Mouse (Mus musculus) neural tube, embryonic 11.5 days (tissue): Measurements from ENCODE around the gene Orai3. TPM values are rescaled to one million over a fixed set of nuclear protein-coding genes. Genes with fewer than 3 reads are reported as not detected.
A peak's percentile ranks its signal among the peaks of the same experiment; 100 is the strongest.

Source experiments
- ATAC-seq: fragments of 200-750 bp; cut with Nextera tagmentation; 2 replicates; pipeline ENCODE4 v1.8.0; 2017; ENCODE audit warnings: moderate number of reproducible peaks, mild to moderate bottlenecking, moderate TSS enrichment, moderate library complexity; ENCODE audit not compliant: insufficient read depth, low FRiP score, low TSS enrichment
- DNase-seq: peaks from one replicate; pipeline ENCODE4 v3.0.0-alpha.2; 2015; ENCODE audit warnings: low spot score
- H3K27ac ChIP-seq: fragments of 300-500 bp; sonication (generic); 2 replicates; pipeline ENCODE4 v1.5.1; 2014; ENCODE audit warnings: low read depth, mild to moderate bottlenecking, low read length
- H3K27me3 ChIP-seq: fragments of 300-500 bp; sonication (generic); 2 replicates; pipeline ENCODE4 v1.6.1; 2014; ENCODE audit warnings: mild to moderate bottlenecking, low read length, mixed read lengths; ENCODE audit not compliant: control insufficient read depth, insufficient read depth
- H3K36me3 ChIP-seq: fragments of 300-500 bp; sonication (generic); 2 replicates; pipeline ENCODE4 v1.6.1; 2014; ENCODE audit warnings: mild to moderate bottlenecking, low read length, moderate library complexity, mixed read lengths; ENCODE audit not compliant: control insufficient read depth, insufficient read depth
- H3K4me1 ChIP-seq: fragments of 300-500 bp; sonication (generic); 2 replicates; pipeline ENCODE4 v1.6.1; 2014; ENCODE audit warnings: low read length, mixed read lengths; ENCODE audit not compliant: control insufficient read depth, insufficient read depth
- H3K4me2 ChIP-seq: fragments of 300-500 bp; sonication (generic); 2 replicates; pipeline ENCODE4 v1.6.1; 2014; ENCODE audit warnings: low read depth, mild to moderate bottlenecking, moderate library complexity
- H3K4me3 ChIP-seq: fragments of 300-500 bp; sonication (generic); 2 replicates; pipeline ENCODE4 v1.5.1; 2014; ENCODE audit warnings: low read depth, low read length
- H3K9ac ChIP-seq: fragments of 300-500 bp; sonication (generic); 2 replicates; pipeline ENCODE4 v1.6.1; 2014; ENCODE audit warnings: mild to moderate bottlenecking, low read length
- H3K9me3 ChIP-seq: fragments of 300-500 bp; sonication (generic); 2 replicates; pipeline ENCODE4 v1.6.1; 2016; ENCODE audit warnings: low read length; ENCODE audit not compliant: control insufficient read depth
- WGBS: fragments of 180-500 bp; shearing (Covaris S2); extraction: QIAGEN DNeasy Blood & Tissue Kit; methylation state at CpG from one replicate; pipeline ENCODE4 v1.1.7; 2014; 5-methylcytosine and 5-hydroxymethylcytosine counted together
- polyA plus RNA-seq: library from polyadenylated mRNA; unstranded; fragments of >200 nt; fragmentation: Nextera tagmentation; extraction: Ambion mirVana; gene quantifications from 2 replicates; pipeline ENCODE4 v1.2.1, GENCODE M21; 2014

Orai3 gene
- polyA plus RNA-seq, 1 experiment from 2014 or later, result 5.5 TPM

DNA sequence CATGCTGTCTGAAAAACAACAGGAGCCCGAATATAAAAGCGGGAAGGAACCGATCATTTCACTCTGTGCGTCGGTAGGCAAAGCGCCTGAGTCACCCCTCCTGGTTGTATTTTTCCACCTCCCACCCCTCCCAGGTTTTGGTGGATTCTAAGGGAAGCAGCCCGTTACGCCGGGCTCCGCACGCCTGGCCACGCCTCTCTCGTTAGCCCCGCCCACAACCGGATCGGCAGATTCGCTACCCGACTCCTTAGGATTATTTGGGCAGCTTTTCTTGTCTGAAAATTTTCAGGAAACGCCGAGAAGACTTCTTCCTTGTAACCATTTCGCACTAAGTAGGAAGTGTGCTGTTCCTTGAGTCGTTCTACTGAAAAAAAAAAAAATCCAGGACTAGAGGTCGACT, 6.8 kb downstream of the Orai3 start, which contains the start of gene Setd1a:
Gene Setd1a, plus strand, starts transcription at position 245 of the 400 bp plus-strand sequence.
- DNase-seq, result peak; percentile 89
- under 1% methylated on average over 23 of the region's 23 CpGs for WGBS
- peaks cover 10% of the 10 kb centered on the region for H3K36me3 ChIP-seq

DNA sequence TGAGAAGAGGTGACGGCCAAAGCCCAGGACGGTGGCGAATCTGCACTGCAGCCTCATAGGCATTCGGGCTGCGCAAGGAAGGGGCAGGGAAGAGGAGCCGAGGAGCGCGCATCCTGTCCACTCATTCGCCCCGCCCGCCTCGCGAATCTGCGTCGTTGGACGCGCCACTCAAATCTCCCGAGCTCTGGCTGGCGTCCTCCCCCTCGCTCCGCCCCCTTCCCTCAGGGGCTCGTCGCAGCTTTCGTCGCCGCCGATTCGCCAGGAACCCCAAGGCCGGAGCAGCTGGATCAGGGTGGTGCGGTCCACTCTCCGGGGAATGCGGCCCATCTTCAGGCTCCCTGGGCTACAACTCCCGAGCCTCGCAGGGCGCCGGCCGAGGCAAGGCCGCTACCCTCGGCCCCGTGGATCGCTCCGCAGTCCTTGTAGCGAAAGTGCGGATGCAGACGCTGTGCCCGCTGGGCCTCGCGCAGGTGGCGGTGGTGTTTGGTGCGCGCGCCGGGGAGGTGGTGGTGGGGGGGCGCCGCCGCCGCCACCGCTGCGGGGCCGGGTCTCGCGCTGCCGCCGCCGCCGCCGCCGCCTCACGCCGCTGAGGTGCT, 7.4 kb downstream of the Orai3 start:
- peak overlapping the region; percentile 50 for H3K4me2 ChIP-seq
- peak; percentile 88 for ATAC-seq
- peak overlapping the region; percentile 78 for H3K4me3 ChIP-seq
- peaks cover 6% of the 10 kb centered on the region for H3K4me1 ChIP-seq
- peaks cover 10% of the 10 kb centered on the region for H3K36me3 ChIP-seq
- peak; percentile 96 for DNase-seq
- H3K27me3 ChIP-seq, result no peaks in the 10 kb centered on the region
- H3K27ac ChIP-seq, result peak overlapping the region; percentile 93
- no peaks in the 10 kb centered on the region for H3K9me3 ChIP-seq
- H3K9ac ChIP-seq, result peak overlapping the region; percentile 95
- 0% methylated on average over 59 of the region's 70 CpGs for whole genome bisulfite sequencing

More for the DNA sequence above, 6.8 kb downstream of the Orai3 start, which contains the start of gene Setd1a:
- H3K4me1 ChIP-seq, result peaks cover 6% of the 10 kb centered on the region
- peak within 1 kb of the TSS; percentile 90 for H3K4me2 ChIP-seq
- H3K27me3 ChIP-seq, result no peaks in the 10 kb centered on the region
- H3K27ac ChIP-seq, result peak within 1 kb of the TSS; percentile 93
- peak; percentile 62 for ATAC-seq
- H3K9ac ChIP-seq, result peak within 1 kb of the TSS; percentile 95
- no peaks in the 10 kb centered on the region for H3K9me3 ChIP-seq
- peak within 1 kb of the TSS; percentile 78 for H3K4me3 ChIP-seq

DNA sequence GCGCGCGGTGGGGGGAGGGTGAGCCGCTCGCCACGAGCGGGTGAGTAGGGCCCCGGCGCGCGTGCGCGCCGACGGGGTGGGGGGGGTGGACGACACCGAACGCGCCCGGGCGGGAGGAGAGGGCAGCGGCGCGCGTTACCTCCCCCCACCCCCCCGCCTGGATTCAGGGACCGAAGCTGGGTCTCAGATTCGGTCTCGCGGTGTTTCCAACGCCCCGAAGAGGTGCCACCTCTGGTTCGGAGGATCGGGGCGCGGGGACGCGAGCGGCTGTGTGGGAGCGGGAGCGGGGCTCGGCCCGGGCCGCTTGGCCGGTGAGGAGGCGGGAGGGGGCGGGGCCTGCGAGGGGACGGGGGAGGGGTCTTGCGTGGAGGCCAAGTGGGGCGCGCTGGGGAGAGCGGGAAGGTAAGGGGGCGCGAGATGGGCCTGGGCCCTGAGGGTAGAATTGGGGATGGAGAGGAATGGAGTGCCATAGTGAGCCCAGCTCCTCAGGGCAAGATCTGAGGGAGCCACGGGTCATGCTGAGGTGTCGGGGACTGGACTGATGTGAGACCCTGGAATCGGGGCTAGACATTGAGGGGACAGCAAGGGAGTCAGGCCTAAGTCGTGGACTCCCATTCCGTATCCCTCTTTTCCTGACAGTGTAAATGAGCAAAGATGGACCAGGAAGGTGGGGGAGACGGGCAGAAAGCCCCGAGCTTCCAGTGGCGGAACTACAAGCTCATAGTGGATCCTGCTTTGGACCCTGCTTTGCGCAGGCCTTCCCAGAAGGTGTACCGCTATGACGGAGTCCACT, 8.1 kb downstream of the Orai3 start:
- H3K9me3 ChIP-seq, result no peaks in the 10 kb centered on the region
- H3K27me3 ChIP-seq, result no peaks in the 10 kb centered on the region
- H3K4me2 ChIP-seq, result peak overlapping the region; percentile 90
- peak overlapping the region; percentile 78 for H3K4me3 ChIP-seq
- WGBS, result 5% methylated on average over 44 of the region's 66 CpGs
- peak overlapping the region; percentile 95 for H3K9ac ChIP-seq
- ATAC-seq (peak; percentile 51), DNase-seq (peak; percentile 73)
- H3K27ac ChIP-seq, result peak overlapping the region; percentile 93
- peaks cover 12% of the 10 kb centered on the region for H3K36me3 ChIP-seq
- H3K4me1 ChIP-seq, result peaks cover 6% of the 10 kb centered on the region

DNA sequence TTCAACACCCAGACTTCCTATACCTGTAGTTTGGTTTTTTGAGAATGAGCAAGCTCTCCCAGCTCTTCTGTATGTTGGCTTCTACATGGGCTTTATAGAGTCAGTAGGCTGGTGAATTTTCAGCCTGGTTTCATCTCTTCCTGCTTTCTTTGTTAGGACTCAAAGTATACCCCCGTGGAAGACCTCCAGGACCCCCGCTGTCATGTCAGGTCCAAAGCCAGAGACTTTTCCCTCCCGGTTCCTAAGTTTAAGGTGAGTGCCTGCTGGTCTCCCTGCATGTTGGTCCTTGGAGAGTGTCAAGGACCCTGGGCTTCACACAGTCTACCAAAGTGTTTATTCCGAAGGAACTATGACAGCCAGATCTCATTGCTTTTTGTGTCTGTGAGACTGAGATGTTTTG, 8.7 kb downstream of the Orai3 start:
- H3K27me3 ChIP-seq, result no peaks in the 10 kb centered on the region
- peak overlapping the region; percentile 90 for H3K4me2 ChIP-seq
- peak overlapping the region; percentile 95 for H3K9ac ChIP-seq
- ATAC-seq (no peak), DNase-seq (no peak)
- peaks cover 6% of the 10 kb centered on the region for H3K4me1 ChIP-seq
- peak overlapping the region; percentile 78 for H3K4me3 ChIP-seq
- no peak overlapping the region for H3K27ac ChIP-seq
- peaks cover 12% of the 10 kb centered on the region for H3K36me3 ChIP-seq
- WGBS, result 80% methylated on average over 4 of the region's 4 CpGs
- no peaks in the 10 kb centered on the region for H3K9me3 ChIP-seq

DNA sequence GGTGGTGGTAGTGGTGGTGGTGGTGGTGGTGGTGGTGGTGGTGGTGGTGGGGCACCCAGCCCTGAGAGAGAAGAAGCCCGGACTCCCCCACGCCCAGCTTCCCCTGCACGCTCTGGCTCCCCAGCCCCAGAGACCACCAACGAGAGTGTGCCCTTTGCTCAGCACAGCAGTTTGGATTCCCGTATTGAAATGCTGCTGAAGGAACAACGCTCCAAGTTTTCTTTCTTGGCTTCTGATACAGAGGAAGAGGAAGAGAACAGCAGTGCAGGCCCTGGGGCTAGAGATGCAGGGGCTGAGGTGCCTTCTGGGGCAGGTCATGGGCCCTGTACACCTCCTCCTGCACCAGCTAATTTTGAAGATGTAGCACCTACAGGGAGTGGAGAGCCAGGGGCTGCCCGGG, 15.7 kb downstream of the Orai3 start, which contains the start of gene Gm49388:
Gene Gm49388, plus strand, starts transcription at position 301 of the 400 bp plus-strand sequence.
- H3K27ac ChIP-seq, result no peak within 1 kb of the TSS
- H3K27me3 ChIP-seq, result no peaks in the 10 kb centered on the region
- no peak within 1 kb of the TSS for H3K9ac ChIP-seq
- DNase-seq (no peak), ATAC-seq (no peak)
- H3K4me2 ChIP-seq, result no peak within 1 kb of the TSS
- H3K9me3 ChIP-seq, result no peaks in the 10 kb centered on the region
- peaks cover 42% of the 10 kb centered on the region for H3K36me3 ChIP-seq
- no peaks in the 10 kb centered on the region for H3K4me1 ChIP-seq
- no peak within 1 kb of the TSS for H3K4me3 ChIP-seq
- WGBS, result 95% methylated on average over 7 of the region's 7 CpGs

DNA sequence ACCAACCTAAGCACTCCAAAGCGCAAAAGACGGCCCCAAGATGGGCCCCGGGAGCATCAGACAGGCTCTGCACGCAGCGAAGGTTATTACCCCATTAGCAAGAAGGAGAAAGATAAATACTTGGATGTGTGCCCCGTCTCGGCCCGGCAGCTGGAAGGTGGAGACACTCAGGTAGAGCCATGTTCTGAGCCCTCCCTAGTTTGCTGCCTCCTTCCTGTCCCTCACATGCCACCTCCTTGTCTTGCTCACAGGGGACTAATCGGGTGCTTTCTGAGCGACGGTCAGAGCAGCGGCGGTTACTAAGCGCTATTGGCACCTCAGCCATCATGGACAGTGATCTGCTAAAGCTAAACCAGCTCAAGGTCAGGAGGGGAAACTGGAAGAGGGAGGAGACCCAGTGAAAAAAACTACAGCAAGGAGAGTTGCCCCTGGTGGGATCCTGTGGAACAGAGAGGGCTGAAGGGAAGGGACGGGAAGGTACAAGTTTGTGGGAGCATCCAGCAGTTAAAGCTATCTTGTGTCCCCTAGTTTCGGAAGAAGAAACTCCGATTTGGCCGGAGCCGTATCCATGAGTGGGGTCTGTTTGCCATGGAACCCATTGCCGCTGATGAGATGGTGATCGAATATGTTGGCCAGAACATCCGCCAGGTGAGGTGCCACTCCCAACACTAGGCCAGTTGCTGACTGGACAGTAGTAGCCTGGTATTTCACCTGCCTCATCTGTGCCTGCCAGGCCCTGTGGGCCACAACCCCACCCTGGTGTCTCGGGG, 27.6 kb downstream of the Orai3 start:
- Histone ChIP-seq H3K36me3 (peaks cover 33% of the 10 kb centered on the region), H3K4me3 (no peak overlapping the region), H3K9ac (no peak overlapping the region), H3K4me1 (no peaks in the 10 kb centered on the region), H3K4me2 (no peak overlapping the region), H3K27ac (no peak overlapping the region), H3K9me3 (no peaks in the 10 kb centered on the region), H3K27me3 (no peaks in the 10 kb centered on the region)
- no peak for ATAC-seq
- DNase-seq, result no peak
- WGBS, result 94% methylated on average over 23 of the region's 23 CpGs

DNA sequence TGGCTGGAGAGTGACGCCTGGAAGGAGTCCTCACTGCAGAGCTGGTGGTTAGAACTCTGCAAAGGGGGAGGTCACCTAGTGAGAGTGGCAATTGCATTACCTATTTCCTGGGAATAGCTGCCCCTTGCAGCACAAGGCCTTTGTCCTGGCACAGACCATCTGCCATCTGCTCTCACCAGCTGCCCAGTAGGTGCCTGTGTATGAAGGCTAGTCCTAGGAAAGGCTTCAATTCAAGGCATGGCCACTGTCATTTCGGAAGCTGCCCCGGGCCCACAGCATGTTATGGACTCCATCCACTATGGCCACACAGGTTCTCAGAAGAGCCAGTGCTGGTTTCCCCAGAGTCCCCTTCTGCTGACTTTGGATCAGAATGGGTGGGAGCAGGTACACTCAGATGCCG, 29.0 kb downstream of the Orai3 start:
- no peak for ATAC-seq
- Histone ChIP-seq H3K4me3 (no peak overlapping the region), H3K4me1 (no peaks in the 10 kb centered on the region), H3K27me3 (no peaks in the 10 kb centered on the region), H3K27ac (no peak overlapping the region), H3K9me3 (no peaks in the 10 kb centered on the region), H3K36me3 (peaks cover 30% of the 10 kb centered on the region), H3K9ac (no peak overlapping the region), H3K4me2 (no peak overlapping the region)
- WGBS, result 90% methylated on average over 4 of the region's 4 CpGs
- no peak for DNase-seq

DNA sequence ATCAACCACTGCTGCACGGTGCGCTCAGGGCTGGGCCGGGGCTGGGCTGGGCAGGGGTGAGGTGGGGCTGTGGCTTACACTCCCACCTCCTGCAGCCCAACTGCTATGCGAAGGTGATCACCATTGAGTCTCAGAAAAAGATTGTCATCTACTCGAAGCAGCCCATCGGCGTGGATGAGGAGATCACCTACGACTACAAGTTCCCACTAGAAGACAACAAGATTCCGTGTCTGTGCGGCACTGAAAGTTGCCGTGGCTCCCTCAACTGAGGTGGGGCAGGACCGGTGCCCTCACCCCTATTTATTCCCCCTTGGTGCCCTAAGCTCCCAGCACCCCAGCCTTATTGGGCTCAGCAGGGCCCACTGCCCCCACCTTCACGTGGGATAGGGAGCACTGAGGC, 29.6 kb downstream of the Orai3 start:
- no peak overlapping the region for H3K27ac ChIP-seq
- WGBS, result 93% methylated on average over 13 of the region's 13 CpGs
- H3K9ac ChIP-seq, result no peak overlapping the region
- DNase-seq (no peak), ATAC-seq (no peak)
- H3K9me3 ChIP-seq, result no peaks in the 10 kb centered on the region
- H3K27me3 ChIP-seq, result no peaks in the 10 kb centered on the region
- no peak overlapping the region for H3K4me3 ChIP-seq
- H3K4me2 ChIP-seq, result no peak overlapping the region
- peaks cover 28% of the 10 kb centered on the region for H3K36me3 ChIP-seq
- no peaks in the 10 kb centered on the region for H3K4me1 ChIP-seq
